Mouse (Mus musculus): Measurements from ENCODE around the gene Psap.

Psap gene

DNA sequence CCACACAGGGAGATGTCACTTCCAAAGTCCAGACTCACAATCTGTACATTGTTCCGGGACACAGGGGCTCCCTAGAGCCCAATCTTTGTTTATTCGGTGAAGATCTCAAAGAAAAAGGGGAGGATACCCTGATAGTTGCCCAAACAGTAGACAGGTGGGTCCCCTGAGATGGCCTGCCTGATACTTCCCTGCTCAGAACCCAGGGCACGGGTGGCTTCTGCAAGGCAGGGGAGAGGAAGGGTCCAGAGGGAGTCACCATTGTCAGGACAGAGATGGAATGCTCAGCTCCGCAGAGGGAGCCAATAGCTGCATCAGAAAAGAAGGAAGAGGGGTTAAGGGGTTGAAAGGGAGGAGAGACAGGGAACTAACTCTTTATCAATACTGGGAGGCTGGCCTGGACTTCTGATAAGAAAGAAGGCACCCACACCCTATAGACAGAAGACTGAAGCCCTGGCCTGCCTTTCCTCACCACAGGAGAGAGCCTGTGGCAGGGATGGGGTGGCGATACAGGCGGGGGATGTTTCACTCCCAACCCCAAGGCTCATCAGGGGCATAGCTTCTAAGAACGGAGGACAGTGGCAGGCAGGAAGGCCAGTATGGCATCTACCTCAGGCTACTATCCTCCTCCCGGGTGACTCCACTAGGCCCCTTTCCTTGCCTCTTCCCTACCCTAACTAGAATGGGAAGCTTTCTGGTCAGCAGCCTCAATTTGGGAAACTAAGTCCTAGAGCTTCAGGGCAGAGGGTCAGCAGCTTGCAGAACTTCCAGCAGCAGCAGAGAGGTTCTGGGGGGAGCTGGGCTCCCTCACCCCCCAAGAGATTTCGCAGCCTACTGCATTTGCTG is 70.6 kb downstream of the Psap start:
- DNase-seq (ENCODE audit: low spot score in 2 of 2) = no peak

DNA sequence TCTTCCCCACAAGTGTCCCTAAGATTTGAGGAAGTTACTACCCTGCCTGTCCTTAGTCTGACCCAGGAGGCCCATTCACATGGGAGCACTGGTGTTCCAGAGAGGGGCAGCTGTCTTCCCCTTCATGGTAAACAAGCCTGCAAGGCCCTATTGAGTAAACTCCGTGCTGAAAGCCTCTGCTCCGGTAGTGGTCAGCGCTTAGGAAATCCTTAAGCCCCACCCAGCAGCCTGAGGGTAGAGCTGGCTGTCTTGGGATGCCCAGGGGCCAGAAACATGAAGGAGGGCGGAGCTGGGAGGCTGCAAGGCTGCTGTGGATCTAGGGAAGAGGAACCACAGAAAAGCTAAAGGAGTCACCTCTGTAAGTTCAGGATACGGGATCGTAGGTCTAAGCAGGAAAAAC is 71.6 kb downstream of the Psap start:
- DNase-seq (ENCODE audit: low spot score in 2 of 2) = no peak

DNA sequence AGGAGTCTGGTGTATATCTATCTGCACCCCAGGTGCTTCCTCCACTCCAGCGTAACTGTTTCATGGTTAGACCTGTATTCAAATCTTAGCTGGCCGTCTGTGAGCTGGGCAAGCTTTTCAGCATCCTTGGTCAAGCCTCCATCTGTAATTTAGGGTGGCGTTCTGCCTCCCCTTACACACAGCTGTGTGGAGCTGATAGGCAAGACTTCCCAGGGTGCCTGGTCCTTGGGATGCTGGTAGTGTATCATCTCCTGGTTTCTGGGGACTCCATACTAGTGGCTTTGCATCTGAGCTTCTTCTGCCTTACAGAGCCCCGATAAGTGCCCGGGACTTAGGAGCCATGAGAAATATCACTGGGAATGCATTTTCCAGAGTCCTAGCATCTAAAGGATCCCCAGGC is 72.2 kb downstream of the Psap start:
- no peak for DNase-seq (ENCODE audit: low spot score in 2 of 2)

DNA sequence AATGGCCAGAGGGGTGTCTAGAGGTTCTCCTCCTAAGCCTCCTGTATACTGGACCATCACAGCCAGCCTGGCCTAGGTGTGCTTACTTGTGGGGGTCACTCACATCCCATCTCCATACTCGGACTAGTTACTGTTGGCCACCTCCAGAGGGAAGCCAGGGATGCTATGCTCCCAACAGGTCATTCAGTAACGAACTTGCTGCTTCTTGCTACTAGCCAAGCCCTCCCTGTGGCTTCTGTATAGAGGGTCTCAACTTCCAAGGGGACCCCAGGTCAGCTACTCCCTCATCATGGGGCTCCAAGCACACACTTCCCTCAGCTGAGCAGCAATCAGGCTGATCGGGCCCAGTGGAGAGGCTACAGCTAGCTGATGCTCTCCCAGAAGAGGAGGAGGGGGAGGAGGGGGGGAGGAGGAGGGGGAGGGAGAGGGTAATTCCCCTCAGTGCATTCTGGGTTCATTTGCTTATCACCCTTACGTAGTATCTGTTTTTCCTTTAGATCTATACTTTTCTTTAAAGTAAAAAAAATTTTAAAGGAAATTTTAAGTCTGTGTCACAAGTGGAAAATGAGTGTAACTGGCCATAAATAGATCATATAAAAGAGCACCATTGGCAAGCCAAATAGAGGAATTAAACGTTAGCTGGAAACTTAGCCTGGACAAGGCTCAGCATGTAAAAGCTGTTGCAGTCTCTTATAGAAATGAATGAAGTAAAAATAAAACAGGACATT is 72.8 kb downstream of the Psap start:
- DNase-seq (ENCODE audit: low spot score in 2 of 2) = no peak

- peak; percentile 73 to 78 for DNase-seq (ENCODE audit: low spot score in 2 of 2)
These were observed 73.4 kb downstream of the Psap start for GRCm38 (mm10) chr10:60350805-60351167.

- DNase-seq (ENCODE audit: low spot score in 2 of 2) = no peak
These were observed 73.8 kb downstream of the Psap start for GRCm38 (mm10) chr10:60351248-60351647.

DNA sequence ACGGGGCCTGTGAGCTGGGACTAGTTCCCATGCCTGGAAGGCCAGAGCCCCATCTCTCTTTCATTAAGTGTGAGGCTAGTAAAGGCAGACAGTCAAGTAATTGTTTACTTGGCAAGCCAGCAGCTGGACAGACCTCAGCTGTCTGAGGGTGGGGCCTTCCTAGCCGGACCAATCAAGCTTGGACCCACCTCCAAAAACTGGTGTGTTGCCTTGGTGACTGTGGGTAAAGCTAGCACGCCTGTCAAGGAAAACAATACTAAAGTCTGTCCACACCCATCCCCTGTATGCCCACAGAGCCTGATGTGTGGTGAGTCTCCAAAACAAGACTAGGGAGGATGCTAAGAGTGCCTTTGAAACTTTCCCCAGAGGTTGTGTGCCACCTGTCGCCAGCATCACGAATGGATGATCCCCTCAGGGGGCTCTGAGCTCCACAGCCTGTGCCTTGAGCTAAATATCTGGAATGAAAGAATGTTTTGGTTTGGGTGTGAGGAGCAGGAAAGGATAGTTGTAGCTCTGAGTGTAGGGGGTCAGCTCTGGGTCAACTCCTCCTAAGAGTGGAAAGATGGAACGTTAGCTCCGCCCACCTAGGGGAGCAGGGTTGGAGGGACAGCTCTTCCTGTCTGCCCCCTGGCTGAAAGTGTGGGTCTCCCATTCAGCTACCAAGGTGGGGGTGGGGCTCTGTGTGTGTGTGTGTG is 74.5 kb downstream of the Psap start:
- DNase-seq (ENCODE audit: low spot score in 2 of 2) = no peak

All from cerebellum, postnatal 4 days (tissue).